In the genomic region with DNA sequence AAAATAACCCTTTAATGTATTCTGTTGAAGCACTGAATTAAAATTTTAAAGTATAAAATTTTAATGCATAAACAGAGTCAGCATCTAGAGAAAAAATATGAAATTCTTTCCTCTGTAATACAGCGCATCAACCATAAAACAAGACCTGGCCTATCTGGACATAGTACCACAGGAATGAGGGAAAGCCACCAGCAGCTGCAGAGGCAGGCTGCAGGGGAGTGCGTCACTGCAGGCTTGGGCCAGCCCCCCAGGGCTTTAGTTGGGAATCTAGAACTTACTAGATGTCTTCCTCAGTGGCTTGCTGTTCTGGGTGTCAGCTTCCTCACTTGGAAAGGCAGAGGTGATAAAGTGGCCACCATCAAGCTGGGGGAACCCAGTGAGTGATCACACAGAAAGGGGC, we compare ENCODE assay signal across 28 mouse cellular contexts.
"Had no signal": no experiment of that assay in that cellular context is flagged by ENCODE, and none has a peak within 500 bp of the region (broad histone marks: within the 10 kb centered on the region; RNA-seq: fewer than 3 reads in every experiment).

No protein-coding gene starts in this region.

- H3K4me3 ChIP-seq: embryonic facial prominence, embryonic 10.5 days; embryonic facial prominence, embryonic 12.5 days; embryonic facial prominence, embryonic 13.5 days; embryonic facial prominence, embryonic 15.5 days; erythroblast, embryonic 14.5 days; forebrain, embryonic 10.5 days; forebrain, embryonic 12.5 days; forebrain, embryonic 13.5 days; forebrain, embryonic 15.5 days; gastrocnemius, adult 2 months; heart, adult 2 months had no signal

- H3K4me2 ChIP-seq: embryonic facial prominence, embryonic 12.5 days; embryonic facial prominence, embryonic 13.5 days; embryonic facial prominence, embryonic 15.5 days; forebrain, embryonic 12.5 days; forebrain, embryonic 13.5 days; forebrain, embryonic 15.5 days had no signal

- H3K9me3 ChIP-seq: embryonic facial prominence, embryonic 12.5 days; embryonic facial prominence, embryonic 15.5 days; forebrain, embryonic 12.5 days; forebrain, embryonic 13.5 days; forebrain, embryonic 15.5 days had no signal

- H3K27me3 ChIP-seq: embryonic facial prominence, embryonic 12.5 days; embryonic facial prominence, embryonic 13.5 days; embryonic facial prominence, embryonic 15.5 days; forebrain, embryonic 12.5 days; forebrain, embryonic 13.5 days; forebrain, embryonic 15.5 days had no signal

- H3K4me1 ChIP-seq: embryonic facial prominence, embryonic 10.5 days; embryonic facial prominence, embryonic 12.5 days; embryonic facial prominence, embryonic 13.5 days; embryonic facial prominence, embryonic 15.5 days; forebrain, embryonic 10.5 days; forebrain, embryonic 12.5 days; forebrain, embryonic 13.5 days; forebrain, embryonic 15.5 days had no signal

- DNase-seq: cerebellum, adult 2 months; cerebellum, adult 8-10 months; cerebellum, adult 9-10 months; cerebellum, adult 9-11 months; cerebellum, postnatal 10 days; cerebellum, postnatal 14 days; cerebellum, postnatal 25 days; cerebellum, postnatal 36 days; embryo, embryonic 11 days; forebrain, postnatal 0 days; gastrocnemius, adult 2 months; gastrocnemius, postnatal 10 days; gastrocnemius, postnatal 14 days; gastrocnemius, postnatal 25 days; gastrocnemius, postnatal 36 days; heart, adult 18-20 months; heart, adult 2 months had no signal

- ATAC-seq: forebrain, embryonic 13.5 days; forebrain, embryonic 14.5 days; forebrain, embryonic 15.5 days; forebrain, embryonic 16.5 days; forebrain, postnatal 0 days had no signal

- H3K27ac ChIP-seq: embryonic facial prominence, embryonic 10.5 days; embryonic facial prominence, embryonic 12.5 days; embryonic facial prominence, embryonic 13.5 days; embryonic facial prominence, embryonic 15.5 days; forebrain, embryonic 10.5 days; forebrain, embryonic 12.5 days; forebrain, embryonic 13.5 days; forebrain, embryonic 15.5 days; gastrocnemius, adult 2 months; heart, adult 2 months had no signal

- H3K9ac ChIP-seq: embryonic facial prominence, embryonic 12.5 days; embryonic facial prominence, embryonic 13.5 days; embryonic facial prominence, embryonic 15.5 days; forebrain, embryonic 12.5 days; forebrain, embryonic 13.5 days; forebrain, embryonic 15.5 days; forebrain, postnatal 0 days had no signal

- H3K36me3 ChIP-seq: embryonic facial prominence, embryonic 10.5 days; embryonic facial prominence, embryonic 12.5 days; embryonic facial prominence, embryonic 13.5 days; embryonic facial prominence, embryonic 15.5 days; forebrain, embryonic 10.5 days; forebrain, embryonic 12.5 days; forebrain, embryonic 15.5 days had no signal
